Mouse (Mus musculus) left cerebral cortex, postnatal 14 days (tissue): ENCODE data around the gene Hist1h4a. TPM values are rescaled to one million over a fixed set of nuclear protein-coding genes. Genes with fewer than 3 reads are reported as not detected.
"Not testable (repeated sequence)": the region's sequence is repeated elsewhere in the genome, so short reads cannot be mapped to it uniquely, and the experiment has no call there.

ENCODE experiments used
- DNase-seq, 2 experiments: peaks; one replicate each; pipeline ENCODE4 v3.0.0; 2021 to 2022; ENCODE audit warnings: low spot score in 2 of 2, mixed read lengths in 1 of 2
- intact Hi-C: fragments of 180-260 bp; cut with DNase I; formaldehyde crosslinking; loops from one replicate; pipeline ENCODE4 v1.15.1; 2025
- total RNA-seq, 2 experiments: library from RNA; stranded (reverse); gene quantifications; 2 replicates each; pipeline ENCODE4 v1.2.3; 2021

The Hist1h4a gene
- total RNA-seq, 2 experiments from 2014 or later = 68.8 to 69.0 TPM

DNA sequence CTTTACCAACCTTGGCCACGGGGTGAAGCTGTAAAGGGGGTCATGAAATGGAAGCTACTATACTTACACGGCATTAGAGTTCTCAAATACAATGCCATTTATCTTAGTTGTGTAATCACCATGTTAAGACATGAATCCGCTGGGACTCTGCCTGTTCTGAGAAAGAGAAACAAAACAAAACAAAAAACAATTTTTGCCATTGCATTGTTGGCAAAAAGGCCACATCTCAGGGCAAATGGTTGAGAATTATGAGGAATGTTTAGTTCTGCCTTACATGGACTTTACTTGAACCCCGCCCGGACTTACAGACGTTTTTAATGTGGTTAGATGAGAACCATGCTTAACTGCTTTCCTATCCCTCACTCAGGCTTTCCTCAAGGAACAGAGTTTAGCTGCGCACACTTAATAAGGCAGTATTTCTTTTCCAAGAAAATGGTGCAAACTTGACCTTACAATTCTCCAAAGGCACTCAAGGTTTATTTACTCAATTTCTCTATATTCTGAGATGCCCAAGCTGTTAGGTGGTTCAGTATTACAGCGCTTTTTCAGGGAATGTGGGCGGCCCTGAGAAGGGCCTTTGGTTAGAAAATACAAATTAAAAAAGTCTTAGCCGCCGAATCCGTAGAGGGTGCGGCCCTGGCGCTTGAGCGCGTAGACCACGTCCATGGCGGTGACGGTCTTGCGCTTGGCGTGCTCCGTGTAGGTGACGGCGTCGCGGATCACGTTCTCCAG, 624 bp downstream of the Hist1h4a start:
- intact Hi-C loops = no loop called here
- peak in 1 of 2 experiments; percentile 48 for DNase-seq

DNA sequence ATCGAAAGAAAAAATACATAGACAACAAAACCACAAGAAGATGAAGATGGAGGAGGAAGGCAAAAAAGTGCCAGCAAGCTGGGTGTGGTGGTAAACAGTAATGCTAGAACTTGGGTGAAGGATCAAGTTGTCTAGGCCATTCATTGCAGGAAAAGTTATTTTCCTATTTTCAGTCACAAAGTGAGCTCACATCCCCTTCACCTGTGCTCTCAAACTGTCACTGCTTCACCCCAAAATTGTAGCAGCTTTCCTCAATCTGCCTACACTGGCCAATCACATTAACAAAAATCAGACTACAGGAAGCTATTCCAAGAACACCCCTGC, 1.2 kb downstream of the Hist1h4a start:
- intact Hi-C loops = no loop called here
- no peak for DNase-seq

DNA sequence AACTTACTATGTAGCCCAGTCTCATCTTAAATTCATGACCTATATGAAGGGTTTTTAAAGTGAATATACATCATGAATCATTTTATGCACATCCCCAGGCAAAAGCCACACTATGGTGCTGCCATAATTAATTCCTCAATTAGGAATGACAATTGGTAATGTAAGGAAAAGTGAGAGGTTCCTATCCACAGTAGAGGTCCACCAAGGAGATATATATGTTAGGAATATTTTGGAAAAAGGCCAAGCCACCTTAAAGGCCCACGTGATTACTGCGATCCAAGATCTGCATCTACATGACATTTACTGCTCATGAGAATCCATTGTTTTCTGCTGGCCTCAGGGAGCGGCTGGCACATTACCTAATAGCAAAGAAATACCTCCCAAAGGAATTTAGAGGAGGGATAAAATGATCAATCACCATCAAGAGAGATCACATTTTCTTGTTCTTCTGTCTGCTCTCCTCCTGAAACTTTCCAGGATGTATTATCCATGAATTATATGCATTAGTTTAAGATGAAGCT, 1.7 kb downstream of the Hist1h4a start:
- intact Hi-C loops = no loop called here
- DNase-seq = no peak

DNA sequence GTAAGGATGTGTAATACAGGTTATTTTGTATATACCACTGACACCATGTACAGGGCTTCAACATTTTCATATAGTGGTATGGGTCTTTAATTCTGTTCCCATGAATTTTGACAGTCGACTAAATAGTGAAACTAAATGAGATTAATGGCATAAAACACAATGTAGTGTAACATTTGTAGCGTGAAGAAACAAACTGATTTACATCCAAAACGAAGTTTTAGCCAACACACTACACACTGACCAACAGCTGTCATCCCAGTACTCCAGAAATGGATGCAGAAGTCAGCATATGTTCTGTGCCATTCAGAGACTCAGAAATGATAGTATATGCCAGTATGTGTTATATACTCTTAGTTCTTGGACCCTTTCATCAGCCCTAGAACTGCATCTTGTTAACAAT, 3.1 kb downstream of the Hist1h4a start:
- intact Hi-C loops = no loop called here
- no peak for DNase-seq

DNA sequence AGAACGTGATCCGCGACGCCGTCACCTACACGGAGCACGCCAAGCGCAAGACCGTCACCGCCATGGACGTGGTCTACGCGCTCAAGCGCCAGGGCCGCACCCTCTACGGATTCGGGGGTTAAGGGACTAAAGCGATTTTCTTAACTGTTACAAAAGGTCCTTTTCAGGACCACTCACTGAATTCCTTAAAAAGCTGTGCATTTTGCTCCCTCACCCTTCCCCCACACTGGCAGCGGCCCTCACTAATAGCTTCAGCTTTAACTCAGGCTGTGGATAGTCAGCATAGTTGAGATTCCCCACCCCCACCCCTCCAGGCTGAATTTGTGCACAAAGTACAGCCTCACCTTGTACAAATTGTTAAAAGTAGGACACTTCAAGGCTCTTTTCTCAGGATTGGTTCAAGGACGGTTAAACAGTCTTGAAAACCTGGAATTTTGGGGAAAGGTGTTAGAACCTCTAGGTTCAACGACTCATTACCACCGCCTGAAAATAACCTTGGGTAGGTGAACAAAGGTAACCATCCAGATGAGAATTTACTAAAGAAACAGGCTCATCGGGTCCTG, 3.7 kb downstream of the Hist1h4a start:
- intact Hi-C loops = no loop called here
- no peak for DNase-seq

DNA sequence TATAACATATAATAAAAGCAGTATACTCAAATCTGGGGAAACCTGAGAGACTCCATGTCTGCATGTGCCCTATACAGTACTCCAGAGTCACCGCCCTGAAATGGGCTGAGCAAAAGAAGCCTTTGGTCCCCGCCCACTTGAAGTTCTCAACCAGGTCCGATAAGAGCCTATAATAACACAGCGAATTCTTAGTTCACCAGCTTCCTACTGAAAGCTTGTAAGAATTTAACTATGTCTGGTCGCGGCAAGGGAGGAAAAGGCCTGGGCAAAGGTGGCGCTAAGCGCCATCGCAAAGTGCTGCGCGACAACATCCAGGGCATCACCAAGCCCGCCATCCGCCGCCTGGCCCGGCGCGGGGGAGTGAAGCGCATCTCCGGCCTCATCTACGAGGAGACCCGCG, 4.2 kb downstream of the Hist1h4a start, which contains the start of gene Hist1h4b:
Hist1h4b (plus strand) TSS at position 224 of the 400 bp plus-strand sequence.
- intact Hi-C loops = no loop called here
- DNase-seq = peak; percentile 90

DNA sequence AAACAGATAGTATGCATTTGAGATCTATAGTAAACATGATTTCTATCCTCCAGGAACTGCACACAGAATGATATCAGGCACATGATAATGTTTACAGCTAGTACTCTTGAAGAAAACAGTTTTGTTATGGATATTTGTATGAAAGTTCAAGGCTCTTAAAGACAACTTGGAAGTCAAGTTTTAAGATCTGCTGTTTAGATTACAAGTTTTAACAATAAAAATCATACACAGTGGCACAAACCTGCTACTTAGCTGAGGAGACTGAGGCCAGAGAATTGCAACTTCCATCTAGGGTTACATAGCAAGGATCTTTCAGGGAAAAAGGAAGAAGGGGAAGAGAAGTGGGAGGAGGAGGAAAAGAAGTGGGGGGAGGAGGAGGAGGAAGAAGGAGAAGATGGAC, 6.0 kb downstream of the Hist1h4a start:
- no peak for DNase-seq
- intact Hi-C loops = no loop called here

DNA sequence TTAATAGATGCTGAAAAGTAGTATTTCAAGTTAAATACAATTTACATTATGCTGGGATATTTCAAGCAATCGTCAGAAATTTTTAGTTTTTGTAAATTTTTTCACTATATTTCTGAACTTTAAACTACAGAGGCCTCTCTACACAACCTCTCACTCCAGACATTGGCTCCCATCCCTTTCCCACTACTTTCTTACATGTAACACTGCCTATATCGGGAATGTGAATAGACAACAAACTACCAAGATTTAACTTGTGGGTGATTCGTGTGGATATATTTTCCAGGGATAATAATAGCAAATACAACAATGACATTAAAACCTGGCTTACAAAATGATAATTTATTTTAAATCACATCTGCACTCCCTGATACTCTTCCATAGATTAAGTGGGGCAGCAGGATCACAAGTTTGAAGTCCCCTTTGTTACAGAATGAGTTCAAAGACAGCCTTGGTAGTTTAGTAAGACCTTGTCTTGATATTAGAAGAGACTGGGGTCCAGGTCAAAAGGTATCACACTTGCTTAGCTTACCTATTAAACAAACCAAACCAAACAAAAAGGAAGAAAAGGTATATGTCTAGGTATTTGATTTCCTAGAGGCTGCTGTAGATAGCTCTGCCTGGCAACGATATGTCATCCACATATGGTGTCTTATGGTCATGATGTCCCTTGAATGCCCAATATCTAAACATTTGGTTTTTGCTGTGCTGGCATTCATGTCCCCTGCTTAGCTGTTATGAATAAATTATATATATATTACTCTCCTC, 7.5 kb downstream of the Hist1h4a start:
- no peak for DNase-seq
- intact Hi-C loops = no loop called here

DNA sequence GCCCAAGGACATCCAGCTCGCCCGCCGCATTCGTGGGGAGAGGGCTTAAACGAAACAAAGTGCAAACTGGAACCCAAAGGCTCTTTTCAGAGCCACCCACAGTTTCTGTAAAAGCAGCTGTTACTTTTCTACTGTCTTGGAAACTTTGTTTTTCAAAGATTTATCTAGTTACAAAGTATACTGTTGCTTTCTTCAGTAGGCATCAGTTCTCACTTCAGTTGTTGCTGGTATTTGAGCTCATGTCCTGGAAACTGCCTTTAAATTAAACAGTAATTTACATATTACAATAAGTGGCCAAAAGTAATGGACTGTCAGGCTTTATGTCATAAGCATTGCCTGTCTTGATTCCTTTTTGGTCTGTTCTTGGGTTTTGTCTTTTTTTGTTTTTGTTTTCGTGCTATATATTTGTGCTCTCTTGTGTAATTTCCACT, 8.3 kb downstream of the Hist1h4a start:
- intact Hi-C loops = no loop called here

DNA sequence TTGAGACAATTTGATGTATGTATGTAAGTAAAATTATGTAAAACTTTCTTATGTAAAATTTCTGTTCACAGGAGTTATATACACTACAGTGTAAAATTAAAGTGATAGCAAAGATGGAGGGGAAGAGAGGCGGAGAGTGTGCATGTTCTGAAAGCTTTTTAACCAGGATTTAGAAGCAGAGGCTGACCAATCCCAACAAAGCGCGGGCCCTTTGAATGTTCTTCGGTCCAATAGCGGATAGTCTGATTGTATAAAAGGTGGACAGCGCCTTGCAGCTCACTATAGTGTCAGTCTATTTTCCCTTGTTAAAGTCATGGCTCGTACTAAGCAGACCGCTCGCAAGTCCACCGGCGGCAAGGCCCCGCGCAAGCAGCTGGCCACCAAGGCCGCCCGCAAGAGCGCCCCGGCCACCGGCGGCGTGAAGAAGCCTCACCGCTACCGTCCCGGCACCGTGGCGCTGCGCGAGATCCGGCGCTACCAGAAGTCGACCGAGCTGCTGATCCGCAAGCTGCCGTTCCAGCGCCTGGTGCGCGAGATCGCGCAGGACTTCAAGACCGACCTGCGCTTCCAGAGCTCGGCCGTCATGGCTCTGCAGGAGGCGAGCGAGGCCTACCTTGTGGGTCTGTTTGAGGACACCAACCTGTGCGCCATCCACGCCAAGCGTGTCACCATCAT, 8.8 kb downstream of the Hist1h4a start, which contains the start of gene Hist1h3b:
Hist1h3b (plus strand) TSS at position 201 of the 675 bp plus-strand sequence.
- peak; percentile 95 to 98 for DNase-seq
- intact Hi-C loops = not testable (repeated sequence)

More for the DNA sequence above, 8.3 kb downstream of the Hist1h4a start:
- DNase-seq = no peak

DNA sequence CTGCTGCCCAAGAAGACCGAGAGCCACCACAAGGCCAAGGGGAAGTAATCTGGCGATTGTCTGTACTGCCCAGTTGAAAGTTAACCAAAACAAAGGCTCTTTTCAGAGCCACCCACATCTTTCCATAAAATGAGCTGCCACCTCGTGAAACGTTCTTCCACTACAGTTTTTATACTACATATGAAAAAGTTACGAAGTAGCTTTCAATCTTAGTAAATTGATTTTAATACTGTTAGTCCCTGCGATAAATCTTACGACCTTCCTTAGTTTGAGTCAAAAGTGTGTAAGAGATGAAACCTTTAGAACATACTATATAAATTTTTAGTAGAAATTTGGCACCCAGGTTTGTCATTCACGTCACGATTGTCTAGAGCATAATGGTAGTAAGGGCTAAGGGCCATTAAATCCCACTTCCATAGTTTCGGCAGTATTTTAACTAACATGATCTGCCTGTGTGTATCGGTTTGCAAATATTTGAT, 9.5 kb downstream of the Hist1h4a start:
- intact Hi-C loops = no loop called here
- no peak for DNase-seq

DNA sequence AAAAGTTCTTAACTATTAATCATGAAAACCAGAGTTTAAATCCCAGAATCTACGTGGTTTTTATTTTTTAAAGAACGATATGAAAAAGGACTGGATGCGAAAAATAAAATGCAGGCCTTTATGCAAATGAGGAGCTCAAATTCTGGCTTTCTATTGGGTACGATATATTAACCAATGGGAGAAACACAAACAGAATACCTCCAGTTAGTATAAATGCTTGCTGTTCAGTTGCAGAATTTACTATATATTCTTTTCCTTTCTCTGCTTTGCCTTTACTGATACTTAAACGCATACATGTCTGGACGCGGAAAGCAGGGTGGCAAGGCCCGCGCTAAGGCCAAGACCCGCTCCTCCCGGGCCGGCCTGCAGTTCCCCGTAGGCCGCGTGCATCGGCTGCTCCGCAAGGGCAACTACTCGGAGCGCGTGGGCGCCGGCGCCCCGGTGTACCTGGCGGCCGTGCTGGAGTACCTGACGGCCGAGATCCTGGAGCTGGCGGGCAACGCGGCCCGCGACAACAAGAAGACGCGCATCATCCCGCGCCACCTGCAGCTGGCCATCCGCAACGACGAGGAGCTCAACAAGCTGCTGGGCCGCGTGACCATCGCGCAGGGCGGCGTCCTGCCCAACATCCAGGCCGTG, 10.1 kb downstream of the Hist1h4a start, which contains the start of gene Hist1h2ab:
Hist1h2ab (plus strand) TSS at position 288 of the 639 bp plus-strand sequence.
- DNase-seq = peak in 1 of 2 experiments; percentile 71
- intact Hi-C loops = not testable (repeated sequence)

DNA sequence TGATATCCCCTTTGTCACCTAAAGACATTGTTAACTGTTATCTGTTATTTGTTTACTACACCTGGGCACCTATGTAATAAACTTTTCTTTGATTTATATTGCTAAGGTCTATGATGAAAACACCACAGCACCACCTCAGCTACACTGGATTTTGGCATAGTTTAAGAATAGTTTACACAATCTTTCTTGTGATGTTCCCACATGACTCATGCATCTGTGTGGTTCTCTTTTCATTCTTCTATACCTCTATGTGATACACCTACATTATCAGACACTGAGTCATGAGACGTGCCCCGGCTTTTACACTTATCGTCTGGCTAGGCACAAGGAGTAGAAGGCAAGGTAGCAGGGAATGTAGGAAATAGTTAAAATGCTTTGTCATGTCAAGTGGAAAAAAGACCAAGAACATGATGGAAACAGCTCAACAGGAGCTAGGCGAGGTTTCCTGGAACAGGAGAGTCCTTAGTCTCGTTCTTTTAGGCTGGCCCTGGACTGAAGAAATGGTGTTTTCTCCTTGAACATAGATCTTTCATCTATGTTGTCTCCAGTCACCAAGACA, 11.4 kb downstream of the Hist1h4a start:
- DNase-seq = no peak
- intact Hi-C loops = loop anchor here (10.0 kb wide), 2 partner anchors 325 to 1705 kb away; partner anchors contain the start of genes Abt1, Hist1h2ag, Hist1h2bj and Hist1h4i

DNA sequence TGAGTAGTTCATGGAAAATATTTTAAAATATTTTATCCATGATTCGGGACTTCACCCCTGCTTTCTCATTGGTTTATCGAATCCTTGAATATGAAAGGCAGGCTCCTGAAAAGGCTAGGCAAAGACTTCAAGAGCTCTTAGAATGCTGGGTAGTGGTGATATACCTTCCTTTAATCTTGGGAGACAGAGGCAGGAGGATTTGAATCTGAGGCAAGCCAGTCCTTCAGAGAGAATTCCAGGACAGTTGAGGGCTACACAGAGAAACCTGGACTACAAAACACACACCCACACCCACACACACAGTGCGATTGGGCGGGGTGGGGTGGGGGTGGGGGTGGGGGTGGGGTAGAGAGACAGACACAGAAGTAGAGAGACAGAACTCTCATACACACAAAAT, 13.1 kb downstream of the Hist1h4a start:
- intact Hi-C loops = loop anchor here (10.0 kb wide), 2 partner anchors 323 to 1703 kb away; partner anchors contain the start of genes Abt1, Hist1h2ag, Hist1h2bj and Hist1h4i
- DNase-seq = no peak

DNA sequence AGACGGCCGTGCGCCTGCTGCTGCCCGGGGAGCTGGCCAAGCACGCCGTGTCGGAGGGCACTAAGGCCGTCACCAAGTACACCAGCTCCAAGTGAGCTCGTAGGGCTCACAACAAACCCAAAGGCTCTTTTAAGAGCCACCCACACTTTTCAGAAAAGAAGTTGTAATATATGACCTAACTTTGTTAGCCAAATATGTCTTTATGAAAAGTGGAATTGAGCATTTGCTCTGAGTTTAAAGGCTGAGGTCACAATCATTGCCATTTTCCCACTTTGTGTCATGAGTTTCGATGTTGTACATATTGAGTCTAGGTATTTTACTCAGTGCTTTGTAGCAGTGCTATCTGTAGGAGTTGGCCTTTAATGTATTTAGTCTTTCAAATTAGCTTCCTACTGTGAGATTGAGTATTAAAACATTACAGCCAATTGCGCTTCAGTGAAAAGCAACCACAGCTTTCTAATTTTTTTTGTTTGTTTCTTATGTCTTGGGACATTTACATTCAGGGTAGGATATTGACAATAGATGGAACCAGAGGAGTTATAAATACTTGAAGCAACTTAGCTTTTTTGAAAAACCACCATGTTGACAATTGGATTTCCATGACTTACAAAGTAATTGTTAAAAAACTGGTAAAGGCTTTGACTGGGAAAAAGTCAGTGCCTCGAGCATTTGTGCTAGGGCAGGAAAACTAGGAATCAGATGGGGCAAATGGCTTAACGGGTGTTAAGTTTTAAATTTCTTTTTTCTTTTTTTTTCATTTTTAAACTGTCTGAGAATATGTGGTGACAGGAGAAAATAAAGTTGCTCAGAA, 13.7 kb downstream of the Hist1h4a start:
- DNase-seq = no peak
- intact Hi-C loops = loop anchor here (10.0 kb wide), 2 partner anchors 322 to 1702 kb away; partner anchors contain the start of genes Abt1, Hist1h2ag, Hist1h2bj and Hist1h4i

DNA sequence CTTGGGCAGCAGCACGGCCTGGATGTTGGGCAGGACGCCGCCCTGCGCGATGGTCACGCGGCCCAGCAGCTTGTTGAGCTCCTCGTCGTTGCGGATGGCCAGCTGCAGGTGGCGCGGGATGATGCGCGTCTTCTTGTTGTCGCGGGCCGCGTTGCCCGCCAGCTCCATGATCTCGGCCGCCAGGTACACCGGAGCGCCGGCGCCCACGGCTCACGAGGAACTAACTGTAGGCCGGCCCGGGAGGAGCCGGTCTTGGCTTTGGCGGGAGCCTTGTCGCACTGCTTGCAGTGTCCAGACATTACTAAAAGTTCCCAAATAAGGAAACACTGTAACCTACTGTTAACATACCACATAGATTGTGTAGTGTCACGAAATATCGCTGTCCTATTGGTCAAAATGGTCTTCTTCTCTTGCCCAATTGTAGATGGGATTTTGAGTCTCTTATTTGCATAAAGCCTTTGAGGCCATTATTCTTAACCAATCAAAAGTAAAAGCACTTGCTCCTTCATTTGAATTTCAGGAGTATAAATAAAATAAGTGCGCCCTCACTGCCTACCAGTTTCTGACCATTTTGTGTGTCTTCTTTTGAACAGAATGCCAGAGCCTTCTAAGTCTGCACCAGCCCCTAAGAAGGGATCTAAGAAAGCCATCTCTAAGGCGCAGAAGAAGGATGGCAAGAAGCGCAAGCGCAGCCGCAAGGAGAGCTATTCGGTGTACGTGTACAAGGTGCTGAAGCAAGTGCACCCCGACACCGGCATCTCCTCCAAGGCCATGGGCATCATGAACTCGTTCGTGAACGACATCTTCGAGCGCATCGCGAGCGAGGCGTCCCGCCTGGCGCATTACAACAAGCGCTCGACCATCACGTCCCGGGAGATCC, 14.6 kb downstream of the Hist1h4a start, which contains the start of gene Hist1h2bb:
Hist1h2bb (plus strand) TSS at position 534 of the 880 bp plus-strand sequence.
- intact Hi-C loops = loop anchor here (10.0 kb wide), 2 partner anchors 322 to 1702 kb away; partner anchors contain the start of genes Abt1, Hist1h2ag, Hist1h2bj and Hist1h4i

More for the DNA sequence above, 14.6 kb downstream of the Hist1h4a start, which contains the start of gene Hist1h2bb:
- peak; percentile 73 to 94 for DNase-seq
